ENCODE assay signal across 8 mouse cellular contexts in the genomic region with DNA sequence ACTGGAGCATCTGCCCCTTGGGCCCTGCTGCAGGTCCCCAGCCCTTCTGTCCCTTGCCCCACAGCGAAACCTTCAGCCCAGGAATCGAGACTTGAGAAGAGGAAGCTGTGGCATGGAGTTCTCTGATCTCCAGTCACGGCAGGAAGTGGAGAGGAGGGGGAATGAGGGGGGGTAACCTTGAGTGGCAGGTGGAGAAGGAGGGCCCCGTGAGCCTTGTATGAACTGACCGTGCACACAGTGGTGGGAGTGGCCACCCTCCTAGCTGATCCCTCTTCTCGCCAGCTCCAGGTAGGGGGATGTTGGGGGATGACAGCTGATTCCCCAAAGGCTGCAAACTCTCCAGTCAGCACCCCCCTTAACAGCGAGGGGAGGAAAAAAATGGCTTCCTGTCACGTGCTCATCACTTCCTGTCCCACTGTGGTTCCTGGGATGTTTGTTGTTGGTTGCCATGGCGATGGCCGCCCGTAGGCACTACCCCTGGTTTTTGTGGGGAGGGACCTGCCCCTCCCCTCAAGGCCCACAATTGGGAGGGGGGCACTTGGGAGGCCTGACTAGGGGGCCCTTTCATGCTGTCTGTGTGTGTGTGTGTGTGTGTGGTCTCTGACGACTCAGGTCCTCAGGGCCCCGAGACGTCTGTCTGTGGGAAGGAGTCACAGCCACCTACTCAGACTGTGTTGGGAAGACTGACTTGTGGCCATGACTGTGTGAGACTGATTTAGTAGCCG. TPM values are rescaled to one million over a fixed set of nuclear protein-coding genes. Genes with fewer than 3 reads are reported as not detected.
A peak's percentile ranks its signal among the peaks of the same experiment; 100 is the strongest.
DNase-seq lines count a peak whose midpoint lies in the region; ATAC-seq and TF ChIP-seq lines count a peak whose summit lies in the region.

No protein-coding gene starts in this region.

- TF ChIP-seq POLR2A in limb, embryonic 14.5 days (IDR thresholded peaks at IDR 0.05; ENCODE audit: borderline replicate concordance, extremely low read depth, insufficient read depth, insufficient read length): no peak

- ATAC-seq in hindbrain, embryonic 14.5 days (ENCODE audit: low FRiP score): peak; percentile 35
- ATAC-seq in limb, embryonic 14.5 days (ENCODE audit: low FRiP score, low read depth): peak; percentile 7; the same call in 1 of the 2 replicates
- ATAC-seq in midbrain, embryonic 13.5 days: peak; percentile 55
- 0 out of 2 replicates have a peak, but pooled peaks have one; percentile 3 for ATAC-seq in stomach, embryonic 15.5 days (ENCODE audit: insufficient read depth, low FRiP score, low read depth)

- peak overlapping the region; percentile 83 for H3K4me2 ChIP-seq in hindbrain, embryonic 14.5 days (replicated peaks)
- peak overlapping the region; percentile 90 for H3K4me2 ChIP-seq in limb, embryonic 14.5 days (replicated peaks; ENCODE audit: low read depth, low read length, severe bottlenecking)
- H3K4me2 ChIP-seq in midbrain, embryonic 13.5 days (replicated peaks): peak overlapping the region; percentile 92
- peak overlapping the region; percentile 85 for H3K4me2 ChIP-seq in stomach, embryonic 15.5 days

- WGBS in hindbrain, embryonic 14.5 days: 3% methylated on average over 15 of the region's 15 CpGs
- 4% methylated on average over 13 of the region's 15 CpGs for WGBS in limb, embryonic 14.5 days
- WGBS in midbrain, embryonic 13.5 days: 2% methylated on average over 15 of the region's 15 CpGs
- WGBS in stomach, embryonic 15.5 days: 8% methylated on average over 15 of the region's 15 CpGs

- DNase-seq in ovary, postnatal 36 days (ENCODE audit: low spot score): peak; percentile 66
- no peak for DNase-seq in ovary, postnatal 10 days (ENCODE audit: low spot score)
- DNase-seq in c-Kit-positive CD71-negative TER-119-negative erythroid progenitor cells, embryonic 14.5 days (ENCODE audit: low read depth): peak; percentile 90
- DNase-seq in forelimb bud, embryonic 11.5 days (ENCODE audit: low read depth, low spot score): peak; percentile 89
- peak; percentile 79 for DNase-seq in hindbrain, embryonic 14.5 days (ENCODE audit: low spot score)
- DNase-seq in limb, embryonic 14.5 days (ENCODE audit: low spot score): peak; percentile 76

- H3K36me3 ChIP-seq in hindbrain, embryonic 14.5 days (replicated peaks; ENCODE audit: control insufficient read depth, insufficient read depth): no peaks in the 10 kb centered on the region
- H3K36me3 ChIP-seq in limb, embryonic 14.5 days (ENCODE audit: control insufficient read depth, insufficient read depth, low read length): peaks cover 4% of the 10 kb centered on the region
- H3K36me3 ChIP-seq in midbrain, embryonic 13.5 days: no peaks in the 10 kb centered on the region
- H3K36me3 ChIP-seq in stomach, embryonic 15.5 days: no peaks in the 10 kb centered on the region

- H3K4me3 ChIP-seq in hindbrain, embryonic 14.5 days (replicated peaks; ENCODE audit: low read length): peak overlapping the region; percentile 44
- peak overlapping the region; percentile 75 for H3K4me3 ChIP-seq in limb, embryonic 14.5 days (replicated peaks; ENCODE audit: low read length)
- peak overlapping the region; percentile 56 for H3K4me3 ChIP-seq in midbrain, embryonic 13.5 days (replicated peaks)
- peak overlapping the region; percentile 92 for H3K4me3 ChIP-seq in stomach, embryonic 15.5 days (replicated peaks)

- H3K27ac ChIP-seq in hindbrain, embryonic 14.5 days: peak overlapping the region; percentile 82
- peak overlapping the region; percentile 86 for H3K27ac ChIP-seq in limb, embryonic 14.5 days (replicated peaks; ENCODE audit: low read depth, low read length)
- H3K27ac ChIP-seq in midbrain, embryonic 13.5 days: peak overlapping the region; percentile 88
- H3K27ac ChIP-seq in stomach, embryonic 15.5 days: peak overlapping the region; percentile 98

- H3K27me3 ChIP-seq in hindbrain, embryonic 14.5 days (ENCODE audit: control insufficient read depth, insufficient read depth, low read length): no peaks in the 10 kb centered on the region
- no peaks in the 10 kb centered on the region for H3K27me3 ChIP-seq in limb, embryonic 14.5 days (ENCODE audit: control insufficient read depth, insufficient read depth, low read length)
- H3K27me3 ChIP-seq in midbrain, embryonic 13.5 days: peaks cover 12% of the 10 kb centered on the region
- no peaks in the 10 kb centered on the region for H3K27me3 ChIP-seq in stomach, embryonic 15.5 days (replicated peaks)

- H3K9ac ChIP-seq in hindbrain, embryonic 14.5 days: peak overlapping the region; percentile 56
- H3K9ac ChIP-seq in limb, embryonic 14.5 days (ENCODE audit: low read depth, low read length, severe bottlenecking): peak overlapping the region; percentile 25; the same call in 1 of the 2 replicates
- peak overlapping the region; percentile 71 for H3K9ac ChIP-seq in midbrain, embryonic 13.5 days (replicated peaks)
- peak overlapping the region; percentile 25; the same call in 1 of the 2 replicates for H3K9ac ChIP-seq in stomach, embryonic 15.5 days

- H3K4me1 ChIP-seq in hindbrain, embryonic 14.5 days (replicated peaks; ENCODE audit: control insufficient read depth, insufficient read depth, low read length): peaks cover 70% of the 10 kb centered on the region
- peaks cover 80% of the 10 kb centered on the region for H3K4me1 ChIP-seq in limb, embryonic 14.5 days (ENCODE audit: control insufficient read depth, insufficient read depth, low read length)
- peaks cover 86% of the 10 kb centered on the region for H3K4me1 ChIP-seq in midbrain, embryonic 13.5 days (replicated peaks)
- H3K4me1 ChIP-seq in stomach, embryonic 15.5 days: peaks cover 80% of the 10 kb centered on the region

- no peaks in the 10 kb centered on the region for H3K9me3 ChIP-seq in hindbrain, embryonic 14.5 days (ENCODE audit: control insufficient read depth, low read length)
- no peaks in the 10 kb centered on the region for H3K9me3 ChIP-seq in limb, embryonic 14.5 days (ENCODE audit: control insufficient read depth, low read length)
- H3K9me3 ChIP-seq in midbrain, embryonic 13.5 days: no peaks in the 10 kb centered on the region
- H3K9me3 ChIP-seq in stomach, embryonic 15.5 days: no peaks in the 10 kb centered on the region

RNA-seq across cellular contexts. Expression of gene Rara, which starts 14.4 kb away (rescaled TPM):
- 18.4 and 18.7 TPM in 2 replicates for polyA plus RNA-seq in hindbrain, embryonic 14.5 days (2014; fragmentation: Nextera tagmentation; extraction: Ambion mirVana)
- 39.8 and 57.0 TPM in 2 replicates for polyA plus RNA-seq in limb, embryonic 14.5 days (2012; rRNA removed)
- 52.4 and 58.3 TPM in 2 replicates for polyA plus RNA-seq in limb, embryonic 14.5 days (2014; fragmentation: Nextera tagmentation; extraction: Ambion mirVana)
- 7.5 and 9.1 TPM in 2 replicates for polyA plus RNA-seq in midbrain, embryonic 13.5 days (2015; fragmentation: Nextera tagmentation; extraction: Ambion mirVana)
- 34.0 and 41.0 TPM in 2 replicates for polyA plus RNA-seq in stomach, embryonic 15.5 days (2015; fragmentation: Nextera tagmentation; extraction: Ambion mirVana)

RNA-seq across cellular contexts. Expression of gene Cdc6, which starts 34.4 kb away (rescaled TPM):
- polyA plus RNA-seq in hindbrain, embryonic 14.5 days (2014; fragmentation: Nextera tagmentation; extraction: Ambion mirVana): 4.3 and 5.2 TPM in 2 replicates
- 13.1 and 15.6 TPM in 2 replicates for polyA plus RNA-seq in limb, embryonic 14.5 days (2012; rRNA removed)
- polyA plus RNA-seq in limb, embryonic 14.5 days (2014; fragmentation: Nextera tagmentation; extraction: Ambion mirVana): 25.2 and 25.8 TPM in 2 replicates
- polyA plus RNA-seq in midbrain, embryonic 13.5 days (2015; fragmentation: Nextera tagmentation; extraction: Ambion mirVana): 10.6 and 11.3 TPM in 2 replicates
- 28.8 and 30.3 TPM in 2 replicates for polyA plus RNA-seq in stomach, embryonic 15.5 days (2015; fragmentation: Nextera tagmentation; extraction: Ambion mirVana)

RNA-seq across cellular contexts. Expression of gene Gjd3, which starts 40.8 kb away (rescaled TPM):
- 0.60 and 1.4 TPM in 2 replicates for polyA plus RNA-seq in hindbrain, embryonic 14.5 days (2014; fragmentation: Nextera tagmentation; extraction: Ambion mirVana)
- polyA plus RNA-seq in limb, embryonic 14.5 days (2012; rRNA removed): 1.3 and 2.2 TPM in 2 replicates
- 0.41 and 0.45 TPM in 2 replicates for polyA plus RNA-seq in limb, embryonic 14.5 days (2014; fragmentation: Nextera tagmentation; extraction: Ambion mirVana)
- polyA plus RNA-seq in midbrain, embryonic 13.5 days (2015; fragmentation: Nextera tagmentation; extraction: Ambion mirVana): 0.58 and 0.99 TPM in 2 replicates
- 0.42 and 0.43 TPM in 2 replicates for polyA plus RNA-seq in stomach, embryonic 15.5 days (2015; fragmentation: Nextera tagmentation; extraction: Ambion mirVana)

Comparison
In these comparisons a context has a peak if more than half of its experiments do, and no peak if none do; other contexts are left out.
1. ATAC-seq: peak in every context shown above with its lines; median percentile 55 in midbrain, embryonic 13.5 days; 35 in hindbrain, embryonic 14.5 days; 7 in limb, embryonic 14.5 days; 3 in stomach, embryonic 15.5 days.